Mouse (Mus musculus): ENCODE measurements at regions not wholly inside any gene's neighbourhood (a gene's known extent, or its start where the extent isn't known, plus 50 kb on each side); places are given as distances from the start of the nearest gene placed in this dataset.

- H3K9me3 ChIP-seq (replicated peaks; ENCODE audit: control insufficient read depth, insufficient read depth, low read length, poor library complexity, severe bottlenecking), result no peaks in the 10 kb centered on the region
- no peaks in the 10 kb centered on the region for H3K27me3 ChIP-seq (ENCODE audit: control insufficient read depth, insufficient read depth, low read length, poor library complexity, severe bottlenecking)
- no peak overlapping the region for H3K9ac ChIP-seq (ENCODE audit: low read depth, poor library complexity, severe bottlenecking)
- no peaks in the 10 kb centered on the region for H3K36me3 ChIP-seq (ENCODE audit: control insufficient read depth, insufficient read depth, low read length, poor library complexity, severe bottlenecking)
- TF ChIP-seq EP300 (IDR thresholded peaks at IDR 0.05; ENCODE audit: insufficient read depth, low read depth, low read length) (no peak), POLR2A (IDR thresholded peaks at IDR 0.05; ENCODE audit: insufficient read depth, low read length) (no peak), CTCF (IDR thresholded peaks at IDR 0.05; ENCODE audit: low read depth, low read length) (no peak)
- no peak overlapping the region for H3K4me3 ChIP-seq (ENCODE audit: low read depth, low read length)
- no peaks in the 10 kb centered on the region for H3K4me1 ChIP-seq (ENCODE audit: control insufficient read depth, insufficient read depth, low read length)
- H3K27ac ChIP-seq (ENCODE audit: insufficient read depth, low read length), result no peak overlapping the region
Measured at GRCm38 (mm10) chr1:164622417-164622816, 164.3 kb upstream of the Atp1b1 start.

- TF ChIP-seq EP300 (IDR thresholded peaks at IDR 0.05; ENCODE audit: insufficient read depth, low read depth, low read length) (no peak), POLR2A (IDR thresholded peaks at IDR 0.05; ENCODE audit: insufficient read depth, low read length) (no peak), CTCF (IDR thresholded peaks at IDR 0.05; ENCODE audit: low read depth, low read length) (no peak)
Measured at GRCm38 (mm10) chr1:164620129-164620528, 162.0 kb upstream of the Atp1b1 start.

GRCm38 (mm10) chr1:164617871-164618270 is 159.7 kb upstream of the Atp1b1 start:
- Histone ChIP-seq H3K27me3 (ENCODE audit: control insufficient read depth, insufficient read depth, low read length, poor library complexity, severe bottlenecking) (no peaks in the 10 kb centered on the region), H3K27ac (ENCODE audit: insufficient read depth, low read length) (no peak overlapping the region), H3K9ac (ENCODE audit: low read depth, poor library complexity, severe bottlenecking) (no peak overlapping the region), H3K9me3 (replicated peaks; ENCODE audit: control insufficient read depth, insufficient read depth, low read length, poor library complexity, severe bottlenecking) (no peaks in the 10 kb centered on the region), H3K36me3 (ENCODE audit: control insufficient read depth, insufficient read depth, low read length, poor library complexity, severe bottlenecking) (no peaks in the 10 kb centered on the region), H3K4me1 (ENCODE audit: control insufficient read depth, insufficient read depth, low read length) (no peaks in the 10 kb centered on the region), H3K4me3 (ENCODE audit: low read depth, low read length) (no peak overlapping the region)
- no peak for TF ChIP-seq POLR2A (IDR thresholded peaks at IDR 0.05; ENCODE audit: insufficient read depth, low read length)
- TF ChIP-seq CTCF (IDR thresholded peaks at IDR 0.05; ENCODE audit: low read depth, low read length), result no peak
- no peak for TF ChIP-seq EP300 (IDR thresholded peaks at IDR 0.05; ENCODE audit: insufficient read depth, low read depth, low read length)

More at GRCm38 (mm10) chr1:164620129-164620528, 162.0 kb upstream of the Atp1b1 start:
- Histone ChIP-seq H3K9me3 (replicated peaks; ENCODE audit: control insufficient read depth, insufficient read depth, low read length, poor library complexity, severe bottlenecking) (no peaks in the 10 kb centered on the region), H3K27me3 (ENCODE audit: control insufficient read depth, insufficient read depth, low read length, poor library complexity, severe bottlenecking) (no peaks in the 10 kb centered on the region), H3K4me1 (ENCODE audit: control insufficient read depth, insufficient read depth, low read length) (no peaks in the 10 kb centered on the region), H3K27ac (ENCODE audit: insufficient read depth, low read length) (no peak overlapping the region), H3K4me3 (ENCODE audit: low read depth, low read length) (no peak overlapping the region), H3K9ac (ENCODE audit: low read depth, poor library complexity, severe bottlenecking) (no peak overlapping the region), H3K36me3 (ENCODE audit: control insufficient read depth, insufficient read depth, low read length, poor library complexity, severe bottlenecking) (no peaks in the 10 kb centered on the region)

- Histone ChIP-seq H3K27me3 (ENCODE audit: control insufficient read depth, insufficient read depth, low read length, poor library complexity, severe bottlenecking) (no peaks in the 10 kb centered on the region), H3K4me1 (ENCODE audit: control insufficient read depth, insufficient read depth, low read length) (no peaks in the 10 kb centered on the region), H3K36me3 (ENCODE audit: control insufficient read depth, insufficient read depth, low read length, poor library complexity, severe bottlenecking) (no peaks in the 10 kb centered on the region), H3K9me3 (replicated peaks; ENCODE audit: control insufficient read depth, insufficient read depth, low read length, poor library complexity, severe bottlenecking) (no peaks in the 10 kb centered on the region), H3K27ac (ENCODE audit: insufficient read depth, low read length) (no peak overlapping the region), H3K9ac (ENCODE audit: low read depth, poor library complexity, severe bottlenecking) (no peak overlapping the region), H3K4me3 (ENCODE audit: low read depth, low read length) (no peak overlapping the region)
- TF ChIP-seq EP300 (IDR thresholded peaks at IDR 0.05; ENCODE audit: insufficient read depth, low read depth, low read length), result no peak
- no peak for TF ChIP-seq POLR2A (IDR thresholded peaks at IDR 0.05; ENCODE audit: insufficient read depth, low read length)
- no peak for TF ChIP-seq CTCF (IDR thresholded peaks at IDR 0.05; ENCODE audit: low read depth, low read length)
Measured at GRCm38 (mm10) chr1:164607061-164607460, 148.9 kb upstream of the Atp1b1 start.

GRCm38 (mm10) chr1:164606141-164606754 is 148.1 kb upstream of the Atp1b1 start:
- H3K9me3 ChIP-seq (replicated peaks; ENCODE audit: control insufficient read depth, insufficient read depth, low read length, poor library complexity, severe bottlenecking), result no peaks in the 10 kb centered on the region
- no peaks in the 10 kb centered on the region for H3K4me1 ChIP-seq (ENCODE audit: control insufficient read depth, insufficient read depth, low read length)
- TF ChIP-seq POLR2A (IDR thresholded peaks at IDR 0.05; ENCODE audit: insufficient read depth, low read length) (no peak), CTCF (IDR thresholded peaks at IDR 0.05; ENCODE audit: low read depth, low read length) (no peak), EP300 (IDR thresholded peaks at IDR 0.05; ENCODE audit: insufficient read depth, low read depth, low read length) (no peak)
- H3K27me3 ChIP-seq (ENCODE audit: control insufficient read depth, insufficient read depth, low read length, poor library complexity, severe bottlenecking), result no peaks in the 10 kb centered on the region
- no peak overlapping the region for H3K27ac ChIP-seq (ENCODE audit: insufficient read depth, low read length)
- H3K4me3 ChIP-seq (ENCODE audit: low read depth, low read length), result no peak overlapping the region
- no peak overlapping the region for H3K9ac ChIP-seq (ENCODE audit: low read depth, poor library complexity, severe bottlenecking)
- no peaks in the 10 kb centered on the region for H3K36me3 ChIP-seq (ENCODE audit: control insufficient read depth, insufficient read depth, low read length, poor library complexity, severe bottlenecking)

GRCm38 (mm10) chr1:164603433-164603832 is 145.3 kb upstream of the Atp1b1 start:
- H3K4me3 ChIP-seq (ENCODE audit: low read depth, low read length), result no peak overlapping the region
- no peak overlapping the region for H3K27ac ChIP-seq (ENCODE audit: insufficient read depth, low read length)
- no peak overlapping the region for H3K9ac ChIP-seq (ENCODE audit: low read depth, poor library complexity, severe bottlenecking)
- TF ChIP-seq POLR2A (IDR thresholded peaks at IDR 0.05; ENCODE audit: insufficient read depth, low read length) (no peak), CTCF (IDR thresholded peaks at IDR 0.05; ENCODE audit: low read depth, low read length) (peak; percentile 29), EP300 (IDR thresholded peaks at IDR 0.05; ENCODE audit: insufficient read depth, low read depth, low read length) (no peak)
- no peaks in the 10 kb centered on the region for H3K9me3 ChIP-seq (replicated peaks; ENCODE audit: control insufficient read depth, insufficient read depth, low read length, poor library complexity, severe bottlenecking)
- no peaks in the 10 kb centered on the region for H3K4me1 ChIP-seq (ENCODE audit: control insufficient read depth, insufficient read depth, low read length)
- no peaks in the 10 kb centered on the region for H3K36me3 ChIP-seq (ENCODE audit: control insufficient read depth, insufficient read depth, low read length, poor library complexity, severe bottlenecking)
- H3K27me3 ChIP-seq (ENCODE audit: control insufficient read depth, insufficient read depth, low read length, poor library complexity, severe bottlenecking), result no peaks in the 10 kb centered on the region

Measured in ES-Bruce4 (cell line).